Mouse (Mus musculus) stomach, postnatal 0 days (tissue): ENCODE results near the gene Usp54.

Source experiments
- CTCF ChIP-seq: IDR thresholded peaks from 2 replicates; pipeline ENCODE4 v1.5.1; 2016; ENCODE audit warnings: antibody characterized with exemption, low read depth, mild to moderate bottlenecking, moderate library complexity
- EP300 ChIP-seq: optimal IDR thresholded peaks from 2 replicates; pipeline ENCODE3; 2016; ENCODE audit warnings: antibody characterized with exemption

DNA sequence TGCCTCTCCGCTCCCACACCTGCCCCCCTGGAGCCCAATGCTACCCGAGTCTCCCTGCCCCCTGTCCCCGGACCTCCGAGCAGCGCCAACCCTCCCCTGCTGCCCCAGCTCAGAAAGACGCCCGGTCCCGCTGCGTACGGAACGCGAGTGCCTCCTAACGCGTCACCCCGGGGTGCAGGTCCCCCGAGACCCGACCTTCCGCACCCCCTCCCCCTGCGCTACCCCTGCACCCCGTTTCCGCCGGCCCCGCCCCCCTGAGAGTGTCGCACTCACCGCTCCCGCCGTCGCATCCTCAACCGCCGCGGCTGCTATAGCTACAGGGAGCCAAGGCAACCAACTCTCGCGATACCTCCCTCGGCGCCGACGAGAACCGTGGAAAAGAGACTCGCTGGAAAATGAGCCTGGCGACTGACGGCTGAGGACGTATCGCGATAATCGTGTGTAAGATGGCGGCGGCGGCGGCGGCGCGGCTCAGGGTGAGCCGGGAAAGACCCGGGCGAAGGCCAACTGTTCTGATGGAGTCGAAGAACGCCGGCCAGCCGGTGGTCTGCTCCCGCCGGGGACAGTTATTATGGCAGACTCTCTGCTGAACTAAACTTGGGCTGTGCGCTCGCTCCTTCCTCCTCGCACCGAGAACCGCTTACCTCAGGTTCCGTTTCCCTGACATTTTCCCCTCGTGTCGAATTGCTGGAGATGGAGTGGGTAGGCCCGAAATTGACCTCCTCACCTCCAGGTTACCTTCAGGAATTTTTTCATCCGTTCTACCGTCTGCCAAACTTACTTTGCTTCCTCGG, at the start of gene Usp54:
- TF ChIP-seq EP300 (peak; percentile 97), CTCF (no peak; the same call in 1 of the 2 replicates)
